Mouse (Mus musculus) thymus, adult 2 months (tissue): ENCODE measurements around the gene Aldh1a2. TPM values are rescaled to one million over a fixed set of nuclear protein-coding genes. Genes with fewer than 3 reads are reported as not detected.

Experiments
- DNase-seq: peaks from one replicate; pipeline ENCODE4 v3.0.0; 2021
- H3K27ac ChIP-seq: fragments of 200-500 bp; 2 replicates; pipeline ENCODE4 v1.5.1; 2012; ENCODE audit warnings: low read length, control low read depth; ENCODE audit not compliant: control insufficient read depth, insufficient read depth
- H3K27me3 ChIP-seq: fragments of 200-500 bp; 2 replicates; pipeline ENCODE4 v1.6.1; 2012; ENCODE audit warnings: mild to moderate bottlenecking, low read length, moderate library complexity, mixed read lengths; ENCODE audit not compliant: control insufficient read depth, insufficient read depth
- H3K36me3 ChIP-seq: fragments of 200-500 bp; 2 replicates; pipeline ENCODE4 v1.6.1; 2012; ENCODE audit warnings: mild to moderate bottlenecking, low read length, moderate library complexity; ENCODE audit not compliant: control insufficient read depth, insufficient read depth
- H3K4me1 ChIP-seq: fragments of 200-500 bp; replicated peaks from 2 replicates; pipeline ENCODE4 v1.6.1; 2012; ENCODE audit warnings: low read length; ENCODE audit not compliant: control insufficient read depth, insufficient read depth
- H3K4me3 ChIP-seq: fragments of 200-500 bp; 2 replicates; pipeline ENCODE4 v1.5.1; 2012; ENCODE audit warnings: mild to moderate bottlenecking, low read length, control low read depth, moderate library complexity; ENCODE audit not compliant: control insufficient read depth, insufficient read depth
- CTCF ChIP-seq: fragments of 200-500 bp; IDR thresholded peaks from 2 replicates; pipeline ENCODE4 v1.5.1; 2012; ENCODE audit warnings: mild to moderate bottlenecking, control low read depth, low read length, moderate library complexity, borderline replicate concordance; ENCODE audit not compliant: control insufficient read depth, poor library complexity, insufficient read depth; ENCODE audit errors: extremely low read depth
- POLR2A ChIP-seq: fragments of 200-500 bp; IDR thresholded peaks from 2 replicates; pipeline ENCODE4 v1.6.1; 2012; ENCODE audit warnings: mild to moderate bottlenecking, low read length, control low read depth, moderate library complexity; ENCODE audit not compliant: control insufficient read depth, poor library complexity, insufficient read depth; ENCODE audit errors: extremely low read depth
- WGBS: fragments of 180-500 bp; shearing (Covaris S2); methylation state at CpG from one replicate; pipeline ENCODE4 v1.1.7; 2018; 5-methylcytosine and 5-hydroxymethylcytosine counted together
- polyA plus RNA-seq: library from polyadenylated mRNA; depleted of rRNA; stranded (reverse); fragments of >200 nt; gene quantifications from 2 replicates; pipeline ENCODE4 v1.2.3, GENCODE M21; 2012

Aldh1a2 gene
- polyA plus RNA-seq, 1 experiment, result 2.3 TPM

GRCm38 (mm10) chr9:71187396-71187795, 28.2 kb upstream of the Aldh1a2 start:
- no peak for DNase-seq
- no peak overlapping the region for H3K27ac ChIP-seq
- H3K36me3 ChIP-seq, result no peaks in the 10 kb centered on the region
- WGBS, result 23% methylated on average over 7 of the region's 7 CpGs
- H3K4me1 ChIP-seq, result no peaks in the 10 kb centered on the region
- H3K27me3 ChIP-seq, result no peaks in the 10 kb centered on the region
- no peak for TF ChIP-seq CTCF
- TF ChIP-seq POLR2A, result no peak
- no peak overlapping the region for H3K4me3 ChIP-seq

GRCm38 (mm10) chr9:71188647-71189415, 26.8 kb upstream of the Aldh1a2 start:
- Histone ChIP-seq H3K27ac (no peak overlapping the region), H3K27me3 (no peaks in the 10 kb centered on the region), H3K4me1 (no peaks in the 10 kb centered on the region), H3K4me3 (no peak overlapping the region), H3K36me3 (no peaks in the 10 kb centered on the region)
- 4% methylated on average over 12 of the region's 12 CpGs for WGBS
- no peak for TF ChIP-seq CTCF
- TF ChIP-seq POLR2A, result no peak
- peak; percentile 56 for DNase-seq

- Histone ChIP-seq H3K27me3 (no peaks in the 10 kb centered on the region), H3K4me3 (no peak overlapping the region), H3K36me3 (no peaks in the 10 kb centered on the region), H3K4me1 (no peaks in the 10 kb centered on the region), H3K27ac (no peak overlapping the region)
- 28% methylated on average over 5 of the region's 5 CpGs for WGBS
- no peak for DNase-seq
- no peak for TF ChIP-seq POLR2A
- TF ChIP-seq CTCF, result no peak
These were observed 16.8 kb upstream of the Aldh1a2 start for GRCm38 (mm10) chr9:71198826-71199225.

- Histone ChIP-seq H3K4me1 (no peaks in the 10 kb centered on the region), H3K27ac (no peak overlapping the region), H3K4me3 (no peak overlapping the region), H3K27me3 (no peaks in the 10 kb centered on the region), H3K36me3 (no peaks in the 10 kb centered on the region)
- WGBS, result 45% methylated on average over 4 of the region's 4 CpGs
- no peak for TF ChIP-seq POLR2A
- TF ChIP-seq CTCF, result no peak
- no peak for DNase-seq
These were observed 13.3 kb upstream of the Aldh1a2 start for GRCm38 (mm10) chr9:71202265-71202664.

- H3K4me3 ChIP-seq, result no peak overlapping the region
- no peaks in the 10 kb centered on the region for H3K4me1 ChIP-seq
- no peak for DNase-seq
- H3K27ac ChIP-seq, result no peak overlapping the region
- TF ChIP-seq CTCF, result no peak
- TF ChIP-seq POLR2A, result no peak
- no peaks in the 10 kb centered on the region for H3K36me3 ChIP-seq
- no peaks in the 10 kb centered on the region for H3K27me3 ChIP-seq
- 60% methylated on average over 3 of the region's 3 CpGs for WGBS
These were observed 6.3 kb upstream of the Aldh1a2 start for GRCm38 (mm10) chr9:71209299-71209698.

GRCm38 (mm10) chr9:71210870-71211269, 4.7 kb upstream of the Aldh1a2 start:
- H3K4me3 ChIP-seq, result no peak overlapping the region
- TF ChIP-seq CTCF, result no peak
- 13% methylated on average over 2 of the region's 2 CpGs for WGBS
- no peak overlapping the region for H3K27ac ChIP-seq
- no peak for DNase-seq
- peaks cover 7% of the 10 kb centered on the region for H3K4me1 ChIP-seq
- peaks cover 6% of the 10 kb centered on the region for H3K27me3 ChIP-seq
- H3K36me3 ChIP-seq, result no peaks in the 10 kb centered on the region

- no peak overlapping the region for H3K4me3 ChIP-seq
- no peaks in the 10 kb centered on the region for H3K36me3 ChIP-seq
- WGBS, result 24% methylated on average over 4 of the region's 4 CpGs
- TF ChIP-seq CTCF, result no peak
- TF ChIP-seq POLR2A, result no peak
- no peak for DNase-seq
- H3K4me1 ChIP-seq, result peaks cover 8% of the 10 kb centered on the region
- H3K27me3 ChIP-seq, result peaks cover 20% of the 10 kb centered on the region
- H3K27ac ChIP-seq, result no peak overlapping the region
These were observed 2.0 kb upstream of the Aldh1a2 start for GRCm38 (mm10) chr9:71213636-71214035.
